Mouse (Mus musculus): Measurements from ENCODE around the gene Ubl5.

Ubl5 gene

DNA sequence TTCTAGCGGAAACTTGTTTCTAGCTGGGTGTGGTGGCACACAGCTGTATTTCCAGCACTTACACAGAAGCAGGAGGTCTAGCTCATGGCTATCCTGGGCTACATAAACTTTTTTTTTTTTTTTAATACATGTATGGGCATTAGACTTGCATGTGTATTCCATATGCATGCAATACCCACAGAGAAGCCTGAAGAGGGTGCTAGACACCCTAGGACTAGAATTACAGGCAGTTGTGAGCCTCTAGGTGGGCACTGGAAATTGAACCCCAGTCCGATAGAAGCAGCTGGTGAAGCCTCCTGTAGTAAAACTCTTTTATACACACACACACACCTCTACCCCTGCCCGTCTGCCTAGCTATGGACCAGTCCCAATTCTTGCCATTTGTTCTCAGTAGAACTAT is 11.2 kb downstream of the Ubl5 start:
- no peak for DNase-seq (ENCODE audit: low read depth, low spot score)

DNA sequence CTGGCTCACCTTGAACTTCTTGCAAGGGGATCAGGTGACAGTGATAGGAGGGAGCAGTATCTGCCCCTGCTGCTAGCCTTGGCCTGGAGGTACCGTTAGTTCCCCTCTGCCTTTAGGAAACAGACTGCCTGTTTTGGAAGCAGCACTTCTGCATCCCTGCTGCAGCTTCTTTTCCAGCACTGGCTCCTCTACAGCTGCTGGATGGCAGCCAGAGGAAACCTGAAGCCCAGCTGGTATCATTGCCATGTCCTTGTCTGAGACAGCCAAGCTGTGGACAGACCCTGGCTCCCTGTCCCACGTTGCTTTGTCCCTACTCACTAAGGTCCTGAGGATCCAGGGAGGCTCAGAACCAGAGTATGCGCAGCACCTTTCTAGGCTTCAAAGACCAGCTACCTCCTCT is 14.9 kb downstream of the Ubl5 start:
- DNase-seq (ENCODE audit: low read depth, low spot score) = no peak

DNA sequence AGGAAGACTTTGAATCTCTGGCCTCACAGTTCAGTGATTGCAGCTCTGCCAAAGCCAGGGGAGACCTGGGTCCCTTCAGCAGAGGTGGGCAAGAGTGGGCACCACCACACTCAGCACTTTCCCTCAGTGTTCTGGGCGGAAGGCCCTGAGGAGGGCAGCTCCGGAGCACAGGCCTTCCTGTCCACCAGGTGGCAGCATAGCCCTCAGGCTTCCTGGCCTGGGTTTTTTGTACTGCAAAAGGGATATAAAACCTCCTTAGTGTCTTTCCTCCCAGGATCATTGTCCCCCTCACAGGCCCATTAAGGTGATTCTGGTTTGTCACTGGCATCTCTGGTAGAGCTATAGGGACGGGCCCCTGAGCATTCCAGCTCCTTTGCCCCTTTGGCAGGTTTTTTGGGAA is 19.6 kb downstream of the Ubl5 start:
- peak; percentile 36 for DNase-seq (ENCODE audit: low read depth, low spot score)

DNA sequence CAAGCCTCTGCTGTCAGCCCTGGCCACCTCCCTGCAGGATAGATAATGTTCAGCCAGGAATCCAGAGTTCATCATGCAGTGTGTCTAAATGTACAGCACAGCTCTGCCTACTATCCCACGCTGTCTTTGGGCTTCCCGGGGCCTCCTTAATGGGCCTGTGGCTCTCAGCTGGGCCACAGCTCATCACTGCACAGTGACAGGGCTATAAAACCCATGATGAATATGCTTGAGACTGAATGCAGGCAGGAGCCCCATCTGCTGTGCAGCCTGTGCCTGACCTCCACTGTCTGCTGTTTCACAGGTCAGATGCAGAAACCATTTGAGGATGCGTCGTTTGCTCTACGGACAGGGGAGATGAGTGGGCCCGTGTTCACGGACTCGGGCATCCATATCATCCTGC is 20.2 kb downstream of the Ubl5 start:
- DNase-seq (ENCODE audit: low read depth, low spot score) = no peak

DNA sequence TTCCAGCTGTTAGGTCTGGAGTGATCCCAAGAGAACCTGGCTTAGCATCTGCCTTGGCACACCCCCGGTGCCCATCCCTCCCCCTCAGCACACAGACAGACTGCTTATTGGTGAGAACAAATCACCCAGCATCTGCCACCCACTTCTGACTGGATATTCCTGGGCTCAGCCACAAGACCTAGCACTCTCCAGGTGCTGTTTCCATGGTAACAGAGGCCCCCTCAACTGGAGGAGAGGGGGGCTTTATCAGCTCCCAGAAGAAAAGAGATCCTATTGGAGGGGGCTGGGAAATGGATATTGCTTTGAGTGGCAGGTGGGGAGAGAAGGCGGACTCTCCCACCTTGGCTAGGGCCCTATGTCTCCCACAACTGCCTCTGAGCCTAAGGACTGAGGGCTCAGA is 21.3 kb downstream of the Ubl5 start:
- no peak for DNase-seq (ENCODE audit: low read depth, low spot score)

DNA sequence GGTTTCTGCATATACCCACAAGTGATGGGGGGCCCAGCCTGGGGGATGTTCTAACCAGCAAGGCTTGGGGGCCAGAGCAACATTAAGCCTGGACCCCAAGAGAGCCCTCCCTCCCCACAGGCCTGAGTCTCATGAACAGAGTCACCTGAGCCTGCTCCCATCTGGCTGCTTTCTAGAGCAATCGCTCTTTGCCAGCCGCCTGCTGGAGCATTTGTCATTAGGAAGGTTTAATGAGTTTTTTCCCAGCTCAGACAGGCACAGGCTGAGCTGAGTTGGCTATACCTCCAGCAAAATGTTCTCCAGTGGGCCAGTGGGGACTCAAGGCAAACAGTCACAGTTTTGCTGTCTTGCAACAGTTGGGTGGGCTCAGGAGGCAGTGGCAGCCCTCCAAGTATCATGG is 21.7 kb downstream of the Ubl5 start:
- no peak for DNase-seq (ENCODE audit: low read depth, low spot score)

DNA sequence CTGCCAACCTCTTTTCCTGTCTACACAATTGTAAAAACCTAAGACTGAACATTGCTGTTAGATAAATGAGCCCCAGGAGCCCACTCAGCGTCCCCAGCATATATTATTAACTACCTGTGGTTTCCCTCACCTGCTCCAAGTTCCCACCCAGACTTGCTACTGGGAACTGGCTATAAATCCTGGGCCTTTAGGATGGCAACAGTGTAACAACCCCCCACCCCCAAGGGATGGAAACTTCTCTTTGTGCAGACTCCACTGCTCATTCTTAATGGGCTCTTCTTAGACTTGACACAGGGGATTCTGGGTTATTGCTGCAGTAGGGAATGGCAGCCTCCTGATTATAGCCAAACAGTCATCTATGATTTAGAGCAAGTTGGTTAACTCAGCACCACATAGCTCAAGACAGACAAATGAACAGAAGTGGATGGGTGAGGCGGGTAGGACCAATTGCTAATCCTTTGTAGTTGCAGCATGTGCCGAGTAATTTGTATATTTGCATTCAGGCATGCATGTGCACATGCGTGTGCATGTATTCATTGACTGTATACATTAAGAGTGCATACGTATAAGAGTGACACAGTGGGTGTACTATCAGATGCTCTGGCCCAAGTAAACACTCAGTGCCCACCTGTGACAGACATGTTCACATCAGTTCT is 22.4 kb downstream of the Ubl5 start:
- no peak for DNase-seq (ENCODE audit: low read depth, low spot score)

DNA sequence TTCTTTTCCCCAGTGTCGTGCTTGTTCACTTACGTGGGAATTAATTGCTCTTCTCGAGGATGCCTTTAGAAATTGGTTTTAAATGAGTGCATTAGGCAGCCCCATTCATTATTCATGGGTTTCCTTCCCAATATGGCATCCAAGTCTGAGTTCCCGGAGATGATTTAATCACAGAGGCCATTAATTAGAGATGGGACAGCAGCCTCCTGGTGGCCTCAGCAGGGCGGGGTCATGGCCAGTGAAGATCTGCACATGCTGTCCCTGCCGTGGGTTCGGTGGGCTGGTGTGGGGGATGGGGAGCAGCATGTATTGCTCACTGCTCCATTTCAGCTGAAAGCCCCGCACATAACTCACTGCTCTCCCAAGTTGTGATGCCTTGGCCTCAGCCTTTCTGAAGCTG is 23.2 kb downstream of the Ubl5 start:
- no peak for DNase-seq (ENCODE audit: low read depth, low spot score)

DNA sequence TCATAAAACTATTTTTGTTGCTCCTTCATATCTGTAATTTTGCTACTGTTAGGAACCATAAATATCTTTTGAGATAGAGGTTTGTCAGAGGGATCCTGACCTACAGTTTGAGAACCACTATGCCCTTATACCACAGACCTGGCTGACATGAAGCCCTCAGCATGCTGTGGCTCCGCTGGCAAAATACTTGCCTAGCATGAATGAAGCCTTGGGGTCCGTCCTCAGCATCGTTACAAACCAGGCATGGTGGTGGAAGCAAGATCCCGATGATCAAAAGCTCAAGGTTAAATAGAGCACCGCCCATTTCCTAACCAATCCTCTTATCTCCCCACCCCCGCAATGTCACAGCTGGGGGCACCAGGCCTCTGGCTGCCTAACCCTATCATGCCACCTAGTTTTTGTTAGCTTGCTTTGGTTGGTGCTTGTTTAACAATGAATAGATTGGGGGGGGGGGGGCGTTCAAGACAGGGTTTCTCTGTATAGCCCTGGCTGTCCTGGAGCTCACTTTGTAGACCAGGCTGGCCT is 23.9 kb downstream of the Ubl5 start:
- DNase-seq (ENCODE audit: low read depth, low spot score) = no peak

DNA sequence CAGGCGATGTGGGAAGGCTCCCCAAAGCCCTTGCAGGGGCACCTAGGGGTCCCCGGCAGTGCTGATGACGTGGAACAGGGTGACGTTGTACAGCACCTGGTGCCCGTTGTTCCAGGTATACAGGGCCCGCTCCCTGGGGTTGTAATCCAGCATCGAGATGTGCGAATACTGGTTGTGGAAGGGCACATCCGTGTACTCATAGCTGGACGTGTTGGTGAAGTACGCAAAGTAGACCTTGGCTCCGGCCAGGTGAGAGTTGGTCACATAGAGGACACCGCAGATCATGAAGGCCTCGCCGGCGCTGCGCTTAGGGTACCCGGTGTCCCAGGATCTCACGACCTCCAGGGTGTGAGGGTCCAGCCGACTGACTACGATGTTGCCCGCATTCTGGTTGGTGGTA is 25.4 kb downstream of the Ubl5 start:
- no peak for DNase-seq (ENCODE audit: low read depth, low spot score)

DNA sequence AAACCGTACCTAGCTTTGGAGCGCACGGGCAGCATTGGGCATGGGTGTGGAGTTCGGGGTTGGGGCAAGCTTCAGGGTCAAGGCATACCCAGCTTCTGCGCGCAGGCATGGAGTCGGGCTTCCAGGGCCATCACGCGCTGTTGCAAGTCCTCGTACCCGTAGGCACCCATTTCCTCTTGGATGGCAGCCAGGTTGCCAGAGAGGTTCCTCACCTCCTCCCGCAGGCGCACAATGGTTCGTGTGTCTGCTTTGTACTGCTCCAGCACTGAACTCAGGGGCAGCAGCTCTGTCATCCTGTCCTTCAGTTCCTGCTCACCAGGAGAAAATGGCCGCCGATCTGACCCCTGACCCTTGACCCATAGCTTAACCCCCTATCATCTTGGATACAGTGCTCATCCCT is 29.4 kb downstream of the Ubl5 start:
- DNase-seq (ENCODE audit: low read depth, low spot score) = no peak

DNA sequence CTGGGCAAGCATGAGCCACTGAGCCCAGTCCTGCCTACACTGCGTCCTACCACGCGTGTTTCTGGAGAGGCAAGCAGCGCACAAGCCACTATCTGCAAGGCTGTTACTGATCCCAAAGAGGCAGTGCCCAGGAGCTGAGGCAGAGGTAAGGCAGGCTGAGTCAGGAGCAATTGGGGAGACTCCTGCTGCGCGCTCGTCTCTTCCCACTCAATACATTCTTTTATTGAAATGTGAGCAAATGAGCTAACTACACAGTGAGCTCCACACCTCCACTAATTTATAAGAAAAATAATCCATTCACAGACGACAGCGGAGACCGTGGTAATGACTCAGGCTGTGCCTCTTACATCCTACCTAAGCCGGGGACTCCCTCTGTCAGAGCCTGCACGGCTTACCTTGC is 35.2 kb downstream of the Ubl5 start:
- DNase-seq (ENCODE audit: low read depth, low spot score) = no peak

DNA sequence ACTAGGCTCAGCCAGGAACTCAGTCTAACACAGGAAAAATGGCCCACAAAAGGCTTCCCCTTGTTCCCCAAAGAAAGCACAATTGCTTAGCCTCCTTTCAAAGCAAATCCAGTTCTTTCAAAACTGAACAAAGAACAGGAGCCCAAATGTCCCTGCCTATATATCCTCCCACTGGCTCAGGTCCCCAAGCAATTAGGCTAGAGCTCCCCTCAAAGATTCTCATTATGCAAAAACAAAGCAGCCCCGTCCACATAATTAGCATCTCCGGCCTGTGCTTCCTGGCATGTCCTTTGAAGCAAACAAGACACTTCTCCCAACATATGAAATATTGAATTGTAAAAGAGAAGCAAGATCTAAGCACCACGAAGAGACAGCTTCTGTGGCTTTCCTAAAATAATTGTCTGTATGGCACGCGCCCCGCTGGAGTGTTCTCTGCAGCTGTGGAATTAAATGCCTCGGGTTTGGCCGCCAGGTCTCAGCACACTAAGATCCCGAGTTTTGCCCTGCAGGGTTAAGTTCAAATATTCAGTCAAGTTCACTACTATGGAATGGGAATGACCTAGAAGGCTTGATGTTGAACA is 37.8 kb downstream of the Ubl5 start:
- DNase-seq (ENCODE audit: low read depth, low spot score) = no peak

DNA sequence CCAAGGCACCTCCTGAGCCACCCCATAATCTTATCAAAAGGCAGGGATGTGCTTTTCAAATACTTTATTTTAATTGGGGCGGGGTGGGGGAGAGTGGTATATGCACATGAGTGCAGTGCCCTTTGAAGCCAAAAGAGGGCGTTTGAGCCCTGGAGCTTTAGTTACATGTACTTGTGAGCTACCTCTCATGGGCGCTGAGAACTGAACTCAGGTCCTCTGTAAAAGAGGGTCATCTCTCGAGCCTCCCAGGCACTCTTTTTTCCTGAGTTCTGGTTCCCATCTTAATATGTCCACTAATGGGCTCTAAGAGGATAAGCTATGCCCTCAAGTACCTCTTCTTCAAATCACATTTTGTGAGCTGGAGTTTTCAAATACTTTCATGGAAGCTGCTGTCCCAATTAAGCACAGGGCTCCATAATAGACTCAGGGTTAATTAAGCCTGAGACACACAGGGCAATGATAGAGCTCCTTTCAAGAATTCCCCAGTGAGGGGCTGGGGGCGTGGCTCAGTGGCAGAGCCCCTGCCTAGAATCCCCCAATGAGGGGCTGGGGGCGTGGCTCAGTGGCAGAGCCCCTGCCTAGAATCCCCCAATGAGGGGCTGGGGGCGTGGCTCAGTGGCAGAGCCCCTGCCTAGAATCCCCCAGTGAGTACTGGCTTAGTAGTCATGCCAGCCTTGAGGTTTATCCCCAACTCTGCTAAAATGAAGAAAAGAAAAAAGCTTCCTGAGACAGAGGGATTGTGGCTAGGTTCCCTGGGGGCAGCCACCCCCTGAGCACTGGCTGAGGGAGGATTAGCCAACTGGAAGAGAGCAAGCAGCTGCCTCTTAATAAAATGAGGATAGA is 39.1 kb downstream of the Ubl5 start:
- no peak for DNase-seq (ENCODE audit: low read depth, low spot score)

DNA sequence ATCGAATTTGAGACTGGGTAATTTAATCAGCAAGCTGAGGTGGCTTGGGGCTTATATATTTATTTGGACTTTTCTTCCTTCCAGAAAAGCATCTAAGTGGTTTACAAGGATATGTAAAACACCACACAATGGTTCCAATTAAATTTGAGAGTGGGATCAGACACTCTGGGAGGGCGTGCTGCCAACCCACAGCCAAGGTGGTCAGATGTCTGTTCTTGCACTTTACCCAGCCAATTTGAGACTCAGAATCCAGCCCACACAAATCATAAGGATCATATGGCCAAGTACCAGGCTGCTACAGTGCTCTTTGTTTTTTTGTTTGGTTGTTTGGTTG is 39.7 kb downstream of the Ubl5 start:
- DNase-seq (ENCODE audit: low read depth, low spot score) = no peak

DNA sequence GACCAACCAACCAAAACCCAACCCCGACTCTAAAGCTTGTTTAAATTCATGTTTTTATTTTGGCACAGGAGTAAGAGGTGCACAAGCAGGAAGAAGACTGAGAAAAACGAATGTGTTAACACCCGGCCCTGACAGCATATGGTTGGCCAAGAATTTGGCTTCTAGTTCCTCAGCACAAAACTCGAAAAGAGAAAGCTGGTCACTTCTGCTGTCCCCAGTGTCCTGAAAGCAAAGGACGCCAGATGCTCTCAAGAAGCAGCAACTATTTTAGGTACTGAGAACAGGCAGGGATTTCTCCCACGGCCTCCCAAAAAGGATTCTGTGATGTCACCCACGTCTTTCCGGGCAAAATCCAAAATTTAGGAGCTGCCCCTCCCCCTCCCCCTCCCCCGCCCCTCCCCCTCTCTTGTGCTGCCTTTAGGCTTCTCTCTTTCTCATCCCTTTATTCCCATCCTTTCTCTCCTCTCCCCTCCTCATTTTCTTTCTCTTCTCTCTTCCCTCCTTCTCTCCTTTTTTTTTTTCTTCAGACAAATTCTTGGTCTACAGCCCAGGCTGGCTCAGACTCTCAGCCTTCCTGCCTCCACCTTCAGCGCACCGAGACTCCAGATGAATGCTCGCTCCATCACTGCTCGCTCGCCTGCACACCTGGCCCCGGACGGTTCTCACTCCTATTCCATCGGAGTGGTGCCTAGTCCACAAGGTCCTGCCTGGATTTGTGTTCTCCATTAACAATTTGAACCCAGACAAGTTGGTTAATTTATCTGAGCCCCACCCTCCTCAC is 42.6 kb downstream of the Ubl5 start:
- no peak for DNase-seq (ENCODE audit: low read depth, low spot score)

DNA sequence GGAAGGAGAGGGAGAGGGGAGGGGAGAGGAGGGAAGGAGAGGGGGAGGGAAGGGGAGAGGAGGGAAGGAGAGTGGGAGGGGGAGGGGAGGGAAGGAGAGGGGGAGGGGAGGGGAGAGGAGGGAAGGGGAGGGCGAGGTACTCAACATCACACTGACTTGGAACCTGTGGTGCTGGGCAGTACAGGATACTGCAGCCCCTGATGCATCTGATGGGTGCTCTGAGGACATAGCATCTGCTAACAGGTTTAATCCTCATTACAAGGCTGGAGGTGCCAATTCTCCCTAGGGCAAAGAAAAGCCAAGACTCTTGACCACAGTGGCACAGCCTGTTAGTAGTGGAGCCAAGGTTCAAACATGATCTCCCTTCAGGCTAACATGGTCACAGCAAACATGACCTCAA is 46.7 kb downstream of the Ubl5 start:
- DNase-seq (ENCODE audit: low read depth, low spot score) = no peak

DNA sequence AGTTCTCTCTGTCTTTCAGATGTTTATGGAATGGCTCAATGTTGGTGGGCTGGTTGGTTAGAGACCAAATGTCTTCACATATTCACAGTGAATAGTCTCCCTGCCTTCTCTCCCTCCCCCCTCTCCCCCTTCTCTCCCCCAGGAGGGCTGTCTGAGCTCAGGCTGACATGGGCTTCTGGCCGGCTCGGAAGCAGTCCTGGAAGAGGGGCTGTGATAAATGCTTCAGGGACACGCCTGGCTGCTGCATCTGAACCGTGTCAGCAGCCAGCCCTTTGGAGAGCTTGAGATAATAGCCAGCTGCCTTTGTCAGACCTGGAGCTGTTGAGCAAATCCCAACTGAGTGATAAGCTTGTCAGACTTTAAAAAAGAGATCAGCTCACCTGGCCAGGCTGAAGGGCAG is 47.2 kb downstream of the Ubl5 start:
- DNase-seq (ENCODE audit: low read depth, low spot score) = no peak

DNA sequence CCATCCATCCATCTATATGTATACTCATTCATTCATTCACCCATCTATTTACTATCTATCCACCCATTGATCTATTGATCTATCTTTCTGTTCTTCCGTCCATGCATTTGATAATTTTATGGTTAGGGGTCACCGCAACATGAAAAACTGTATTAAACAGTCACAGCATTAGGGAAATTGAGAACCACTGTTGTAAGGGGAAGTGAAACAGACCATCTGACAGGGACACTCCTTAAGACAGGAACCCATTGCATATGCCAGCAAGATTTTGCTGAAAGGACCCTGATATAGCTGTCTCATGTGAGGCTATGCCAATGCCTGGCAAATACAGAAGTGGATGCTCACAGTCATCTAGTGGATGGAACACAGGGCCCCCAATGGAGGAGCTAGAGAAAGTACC is 47.8 kb downstream of the Ubl5 start:
- DNase-seq (ENCODE audit: low read depth, low spot score) = peak; percentile 48

DNA sequence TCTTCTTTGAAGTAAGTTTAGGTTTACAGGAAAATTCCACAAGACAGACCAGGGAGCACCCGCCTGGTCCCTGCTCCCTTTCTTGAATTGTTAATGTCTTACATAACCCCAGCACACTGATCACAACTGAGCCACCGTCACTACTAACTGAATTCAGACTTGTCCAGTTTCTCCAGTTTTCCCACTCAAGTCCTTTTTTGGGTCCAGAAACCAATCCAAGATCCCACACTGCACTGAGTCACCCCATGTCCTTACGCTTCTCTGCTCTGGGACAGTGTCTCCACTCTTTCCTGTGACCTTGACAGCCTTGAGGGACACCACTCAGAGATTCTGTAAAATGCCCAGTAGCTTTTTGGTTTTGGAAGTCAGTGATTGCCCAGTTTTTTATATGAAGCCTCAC is 50.2 kb downstream of the Ubl5 start:
- no peak for DNase-seq (ENCODE audit: low read depth, low spot score)

DNA sequence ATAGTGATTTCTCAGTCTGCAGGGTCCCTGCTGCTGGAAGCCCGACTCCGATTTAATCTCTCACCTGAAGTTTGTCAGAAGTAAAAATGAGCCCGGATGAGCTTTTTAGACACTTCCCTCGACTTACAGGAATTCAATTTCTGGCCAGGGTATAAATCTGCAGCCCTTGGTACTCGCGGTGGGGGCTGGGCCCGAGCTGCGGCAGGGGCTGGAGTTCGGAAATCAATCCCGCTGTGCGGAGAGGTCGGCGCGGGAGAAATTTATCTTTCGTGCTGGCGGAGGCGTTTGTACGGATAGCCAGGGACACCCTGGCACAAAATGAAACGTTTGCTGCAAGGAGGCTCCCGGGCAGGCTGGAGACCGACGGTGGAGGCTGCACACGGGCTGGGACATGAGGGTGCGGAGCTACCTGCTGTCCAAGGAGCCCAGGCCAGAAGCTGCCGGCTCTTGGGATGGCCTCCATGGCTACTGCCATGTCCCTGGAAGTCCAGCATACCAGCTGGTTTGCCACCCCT is 52.1 kb downstream of the Ubl5 start:
- DNase-seq (ENCODE audit: low read depth, low spot score) = no peak

DNA sequence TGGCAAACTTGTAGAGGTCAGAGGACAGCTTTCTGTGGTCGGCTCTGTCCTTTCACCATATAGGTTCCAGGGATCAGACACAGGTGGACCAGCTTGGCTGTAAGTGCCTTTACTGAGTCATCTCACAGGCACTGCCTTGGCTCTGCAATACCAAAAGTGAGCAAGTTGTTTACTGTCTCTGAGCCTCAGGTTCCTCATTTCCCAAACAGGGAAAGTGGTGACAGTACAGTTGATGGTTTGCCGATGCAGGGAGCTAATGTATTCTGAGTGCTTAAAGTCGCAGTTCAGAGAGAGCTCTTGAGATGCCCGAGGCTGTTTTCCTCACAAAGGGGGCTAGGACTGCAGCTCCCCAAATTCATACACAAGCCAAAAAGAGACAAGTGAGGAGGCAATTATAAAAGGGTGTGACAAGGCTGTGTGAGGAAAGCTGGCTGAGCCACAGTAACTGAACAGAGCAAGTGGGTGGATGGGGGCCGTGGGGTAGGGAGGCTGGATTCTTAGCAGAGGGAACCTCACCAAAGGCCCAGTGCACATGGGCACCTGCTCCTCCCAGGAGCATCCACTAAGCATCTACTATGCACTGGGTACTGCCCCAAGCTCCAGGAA is 53.5 kb downstream of the Ubl5 start:
- DNase-seq (ENCODE audit: low read depth, low spot score) = peak; percentile 16
